Mouse (Mus musculus): ENCODE measurements around the gene Fgfr2. TPM values are rescaled to one million over a fixed set of nuclear protein-coding genes. Genes with fewer than 3 reads are reported as not detected.
A peak's percentile ranks its signal among the peaks of the same experiment; 100 is the strongest.

The Fgfr2 gene
- total RNA-seq, 2 experiments from 2014 or later, result 44.0 to 52.8 TPM

DNA sequence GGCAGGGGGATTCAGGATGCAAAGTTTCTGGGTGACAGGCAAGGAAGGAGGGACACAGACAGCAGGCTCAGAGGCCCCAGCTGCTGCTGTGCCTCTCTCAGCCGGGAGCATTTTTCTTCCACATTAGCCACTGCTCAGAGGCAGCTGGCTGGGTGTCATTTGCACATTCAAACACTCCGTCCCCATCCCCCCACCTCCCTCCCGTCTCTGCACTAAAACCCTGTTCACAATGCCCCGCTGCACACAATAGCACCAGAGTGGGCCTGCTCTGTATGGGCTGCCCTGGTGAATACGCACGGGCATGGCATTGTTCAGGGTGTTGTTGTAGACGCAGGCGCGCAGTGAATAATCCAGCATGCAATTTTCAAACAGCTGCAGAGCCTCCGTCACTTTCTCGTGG lies 875.6 kb downstream of the Fgfr2 start:
- DNase-seq (ENCODE audit: low spot score in 2 of 2), result peak in 1 of 2 experiments; percentile 37

DNA sequence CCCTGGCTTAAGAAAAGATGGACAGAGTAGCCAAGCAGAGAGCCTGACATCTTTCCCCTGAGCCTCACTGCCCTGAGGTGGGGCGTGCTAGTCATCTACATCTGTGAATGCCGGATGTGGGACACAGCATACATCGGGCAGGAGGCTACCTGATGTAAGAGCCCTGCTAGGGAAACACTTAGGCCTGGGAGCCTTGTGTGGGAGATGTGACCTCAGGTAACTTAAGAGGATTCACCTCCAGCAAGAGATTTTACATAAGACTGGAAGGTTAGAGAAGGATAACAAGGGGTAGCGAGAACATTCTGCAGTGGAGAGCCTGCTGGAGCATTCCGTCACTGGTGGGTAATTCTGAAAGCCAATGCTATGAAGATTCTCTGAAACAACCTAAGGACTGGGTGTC lies 876.1 kb downstream of the Fgfr2 start:
- no peak for DNase-seq (ENCODE audit: low spot score in 2 of 2)

DNA sequence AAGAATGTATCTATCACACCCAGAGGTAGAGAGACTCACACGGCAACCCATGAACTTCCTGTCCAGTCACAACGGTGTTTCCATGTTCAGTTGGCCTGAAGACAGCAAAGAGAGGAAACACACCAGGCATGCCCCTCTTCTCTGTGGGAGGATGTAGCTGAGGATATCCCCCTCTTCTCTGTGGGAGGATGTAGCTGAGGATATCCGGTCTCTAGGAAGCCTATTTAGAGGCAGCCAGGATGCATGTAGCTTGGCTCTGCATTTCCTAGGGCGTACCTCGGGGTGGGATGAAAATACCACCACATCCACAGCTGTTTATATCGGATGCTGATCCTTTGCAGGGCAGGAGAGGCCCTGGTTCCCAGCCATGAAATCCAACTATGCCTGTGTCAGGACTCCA lies 877.4 kb downstream of the Fgfr2 start:
- DNase-seq (ENCODE audit: low spot score in 2 of 2), result no peak

DNA sequence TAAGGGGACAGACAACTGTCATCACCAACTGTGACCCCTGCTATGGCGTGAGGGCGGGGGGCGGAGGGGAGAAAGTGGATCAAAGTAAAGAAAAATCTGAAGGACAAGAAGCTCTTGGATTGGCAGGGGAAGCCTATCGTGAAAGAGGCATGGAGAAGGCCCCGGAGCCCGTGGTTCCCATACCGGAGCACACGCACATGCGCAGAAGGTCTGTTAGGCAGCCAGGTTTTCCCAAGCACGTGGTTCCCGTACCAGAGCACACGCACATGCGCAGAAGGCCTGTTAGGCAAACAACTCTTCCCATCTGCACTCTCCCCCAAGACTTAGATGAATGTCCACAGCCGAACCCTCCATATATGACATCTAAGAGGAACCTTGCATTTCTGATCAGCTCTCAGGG lies 878.5 kb downstream of the Fgfr2 start:
- DNase-seq (ENCODE audit: low spot score in 2 of 2), result no peak

DNA sequence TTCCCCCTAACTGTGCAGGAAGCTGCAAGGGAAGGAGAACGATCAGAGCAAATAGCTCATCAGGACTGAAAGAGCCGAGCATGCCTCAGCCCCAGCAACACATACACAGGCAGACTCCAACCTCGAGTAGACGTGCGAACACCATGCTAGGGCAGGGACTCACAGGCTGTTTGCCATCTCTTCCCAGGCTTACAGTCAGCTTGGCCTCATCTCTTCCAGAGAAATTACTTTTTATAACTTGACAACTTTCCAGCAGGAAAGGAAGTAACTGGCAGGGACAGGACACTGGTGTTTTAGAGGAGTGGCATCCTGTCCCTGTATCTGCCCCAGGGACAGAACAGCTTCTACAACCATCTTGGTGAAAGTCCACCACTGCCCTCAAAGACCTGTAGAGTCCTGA lies 879.9 kb downstream of the Fgfr2 start:
- DNase-seq (ENCODE audit: low spot score in 2 of 2), result no peak

DNA sequence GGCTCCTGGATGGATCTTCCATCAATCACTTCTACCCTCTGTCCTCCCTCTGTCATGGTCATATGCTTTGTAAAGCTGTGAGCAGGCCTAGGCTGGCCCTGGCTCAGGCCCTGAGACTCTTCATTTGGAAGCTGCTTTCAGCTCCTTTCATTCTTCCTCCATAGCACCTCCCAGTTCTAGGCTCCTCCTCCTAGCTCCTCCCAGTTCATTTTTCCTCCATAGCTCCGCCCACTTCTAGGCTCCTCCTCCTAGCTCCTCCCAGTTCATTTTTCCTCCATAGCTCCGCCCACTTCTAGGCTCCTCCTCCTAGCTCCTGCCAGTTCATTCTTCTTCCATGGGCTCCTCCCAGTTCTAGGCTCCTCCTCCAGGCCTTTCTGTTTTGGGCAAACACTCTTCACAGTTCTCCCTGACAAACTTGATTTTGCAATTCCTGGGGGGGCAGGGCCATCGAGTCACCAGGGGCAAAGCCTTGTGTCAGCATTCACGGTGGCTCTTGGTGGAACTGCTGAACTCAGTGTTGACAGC lies 880.5 kb downstream of the Fgfr2 start:
- DNase-seq (ENCODE audit: low spot score in 2 of 2), result no peak

DNA sequence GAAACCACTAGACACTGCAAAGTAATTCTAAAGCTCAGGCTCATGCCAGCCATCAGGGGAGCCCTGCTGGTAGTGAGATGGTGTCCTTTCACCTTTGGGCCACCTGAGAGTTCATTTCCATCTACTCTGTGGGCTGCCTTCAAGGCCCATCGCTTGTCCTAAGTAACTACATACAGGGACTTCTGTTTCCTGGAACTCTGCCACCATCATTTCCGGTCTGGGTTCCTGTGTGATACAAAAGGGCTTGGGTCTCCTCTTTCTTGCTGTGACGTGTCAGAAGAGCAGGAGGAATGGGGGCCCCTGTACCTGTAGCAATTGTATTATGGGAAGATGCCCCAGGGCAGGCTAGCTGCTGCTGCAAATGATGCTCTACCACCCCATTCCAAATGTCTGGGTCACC lies 884.2 kb downstream of the Fgfr2 start:
- no peak for DNase-seq (ENCODE audit: low spot score in 2 of 2)

DNA sequence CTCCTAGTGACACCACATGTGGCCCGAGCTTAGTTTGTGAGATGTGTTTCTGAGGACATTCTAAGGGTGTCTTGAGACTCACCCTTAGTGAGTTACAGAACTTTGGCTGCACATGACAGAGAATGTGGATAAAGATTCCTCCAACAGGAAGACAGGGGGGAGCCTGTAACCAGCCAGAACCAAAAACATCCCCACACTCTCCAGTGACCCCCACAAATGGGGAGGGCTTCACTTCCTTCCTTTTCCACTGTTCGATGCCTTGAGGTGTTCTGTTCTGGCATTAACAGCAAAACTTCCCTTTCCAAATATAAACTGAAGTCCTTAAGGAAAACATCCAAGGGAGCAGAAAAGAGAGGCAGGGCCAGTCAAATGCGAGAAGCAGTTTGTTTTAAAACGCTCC lies 886.0 kb downstream of the Fgfr2 start:
- no peak for DNase-seq (ENCODE audit: low spot score in 2 of 2)

DNA sequence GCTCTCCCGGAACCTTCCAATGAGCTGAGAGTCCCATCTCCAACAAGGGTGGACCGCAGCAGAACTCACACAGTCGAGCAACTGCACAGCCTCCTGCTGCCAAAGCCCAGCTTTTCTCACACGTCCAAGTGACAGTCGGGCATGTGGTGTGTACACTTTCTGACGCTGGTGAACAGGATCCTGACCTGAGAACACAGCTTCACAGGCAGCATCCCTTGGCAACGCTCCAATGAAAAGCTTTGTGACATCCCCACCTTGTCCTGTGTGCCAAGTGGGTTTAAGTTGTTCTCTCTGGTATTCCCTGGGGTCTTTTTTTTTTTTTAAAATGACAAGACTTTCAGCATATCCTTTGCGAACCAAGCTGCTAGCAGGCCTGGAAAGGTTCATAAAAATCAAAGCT lies 886.4 kb downstream of the Fgfr2 start:
- DNase-seq (ENCODE audit: low spot score in 2 of 2), result no peak

DNA sequence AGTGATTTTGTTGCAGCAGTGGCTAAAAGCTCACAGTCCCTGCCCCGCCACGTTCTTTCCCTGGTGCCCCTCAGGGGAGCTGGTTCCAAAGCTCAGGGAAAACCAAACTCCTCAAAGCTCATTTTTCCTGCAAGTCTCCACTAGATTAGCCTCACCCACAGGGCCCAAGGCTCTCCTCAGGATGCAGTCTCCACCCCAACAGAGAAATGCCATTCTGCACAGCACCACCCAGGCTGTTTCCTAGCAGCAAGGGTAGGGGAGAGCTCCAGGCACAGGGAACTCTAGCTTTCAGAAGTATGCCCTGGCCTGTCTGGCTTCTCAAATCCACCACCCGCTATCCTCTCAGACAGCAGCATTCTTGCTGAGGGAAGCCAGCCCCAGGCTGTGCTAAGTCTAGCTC lies 888.9 kb downstream of the Fgfr2 start:
- DNase-seq (ENCODE audit: low spot score in 2 of 2), result no peak

DNA sequence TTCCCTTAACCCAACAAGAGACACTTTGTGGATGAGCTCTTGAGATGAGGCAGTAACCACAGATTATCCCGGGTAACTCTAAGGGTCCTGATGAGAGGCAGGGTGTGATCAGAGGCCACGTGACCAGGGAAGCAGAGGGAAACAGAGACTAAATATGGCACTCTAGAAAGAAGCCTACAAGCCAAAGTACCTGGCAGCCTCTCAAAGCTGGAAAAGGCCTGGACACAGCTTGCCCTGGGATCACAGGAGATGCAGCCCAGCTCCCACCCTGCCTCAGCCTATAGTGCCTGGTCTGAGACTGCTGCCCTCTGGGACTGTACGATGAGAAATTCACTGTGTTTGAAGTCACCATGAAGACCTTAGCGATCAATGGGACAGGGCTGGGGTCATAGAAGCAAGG lies 889.4 kb downstream of the Fgfr2 start:
- DNase-seq (ENCODE audit: low spot score in 2 of 2), result no peak

DNA sequence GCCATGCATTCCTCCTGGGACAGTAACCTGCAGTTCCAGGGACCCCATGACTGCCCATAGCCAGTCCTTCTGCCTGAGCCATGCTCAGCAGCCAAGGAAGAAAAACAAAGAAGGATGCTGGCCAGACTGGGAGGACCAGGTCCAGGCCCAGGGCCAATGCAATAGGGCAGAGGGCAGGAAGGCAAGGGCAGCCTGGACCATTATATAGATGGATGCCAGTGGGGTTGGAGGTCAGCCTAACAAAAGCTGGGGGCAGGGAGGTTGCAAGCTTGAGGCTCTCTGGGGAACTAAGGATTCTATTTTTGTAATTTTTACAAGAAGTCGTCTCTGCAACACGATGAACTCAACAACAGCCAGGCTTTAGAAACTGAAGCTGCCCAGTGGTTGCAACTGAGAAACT lies 890.2 kb downstream of the Fgfr2 start:
- no peak for DNase-seq (ENCODE audit: low spot score in 2 of 2)

DNA sequence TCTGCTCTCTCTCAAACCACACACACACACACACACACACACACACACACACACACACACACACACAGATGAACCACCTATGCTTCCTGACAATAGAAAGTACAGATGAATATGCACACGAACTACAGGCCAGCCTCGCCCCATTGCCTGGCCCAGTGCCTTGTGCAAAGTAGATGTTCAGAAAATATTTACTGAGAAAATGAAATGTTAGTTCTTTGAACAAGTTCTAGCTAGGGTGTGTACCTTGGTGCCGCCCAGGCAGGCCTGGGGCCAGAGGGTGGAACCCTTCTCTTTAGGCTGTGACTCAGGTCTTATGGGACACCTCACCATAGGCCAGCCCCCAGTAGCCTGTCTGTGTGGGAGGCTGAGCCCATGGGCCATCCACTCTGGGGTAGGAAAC lies 891.7 kb downstream of the Fgfr2 start:
- DNase-seq (ENCODE audit: low spot score in 2 of 2), result no peak

DNA sequence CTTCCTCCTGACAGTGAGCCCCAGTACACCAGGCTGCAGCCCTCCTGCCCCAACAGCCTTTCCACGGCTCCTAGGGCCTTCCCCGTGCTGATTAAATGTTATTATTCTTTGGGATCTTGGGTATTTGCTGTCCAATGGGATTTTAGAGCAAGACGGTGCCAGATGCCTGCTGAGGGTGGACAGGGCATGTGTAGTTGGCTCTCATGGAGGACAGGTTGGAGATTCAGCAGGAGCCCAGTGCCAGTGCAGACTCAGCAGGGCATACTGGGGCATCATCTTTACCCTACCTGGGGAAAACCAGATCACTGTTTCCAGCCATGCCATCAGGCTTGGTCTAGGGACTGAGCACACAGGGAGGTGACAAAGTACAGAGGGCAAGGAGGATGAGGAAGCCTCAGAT lies 892.2 kb downstream of the Fgfr2 start:
- DNase-seq (ENCODE audit: low spot score in 2 of 2), result no peak

DNA sequence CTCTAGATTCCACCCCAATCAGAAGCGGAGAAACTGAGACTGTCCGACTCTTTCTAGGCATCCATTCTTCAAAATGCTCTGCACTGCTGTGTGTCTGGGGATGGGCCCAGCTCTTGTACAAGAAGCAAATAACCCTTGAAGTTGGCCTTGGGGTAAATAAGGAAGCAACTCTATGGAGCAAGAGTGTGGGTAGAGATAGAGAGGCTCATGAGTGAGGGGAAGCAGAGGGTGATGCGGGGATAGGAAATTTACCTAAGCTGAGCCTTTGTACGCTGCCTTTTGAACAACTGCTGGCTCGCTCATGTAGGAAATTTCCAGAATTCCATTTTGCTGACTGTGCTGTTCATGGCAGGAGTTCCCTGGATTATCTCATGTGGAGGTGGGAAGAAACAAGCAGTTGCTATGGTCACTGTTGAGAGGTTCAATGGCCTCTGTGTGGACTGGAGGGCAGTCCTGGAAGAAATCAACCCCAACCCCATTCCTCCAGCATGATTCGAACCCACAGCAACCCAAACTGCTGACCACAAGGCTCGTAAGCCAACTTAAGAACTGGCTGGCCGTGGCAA lies 896.0 kb downstream of the Fgfr2 start:
- DNase-seq (ENCODE audit: low spot score in 2 of 2), result no peak

DNA sequence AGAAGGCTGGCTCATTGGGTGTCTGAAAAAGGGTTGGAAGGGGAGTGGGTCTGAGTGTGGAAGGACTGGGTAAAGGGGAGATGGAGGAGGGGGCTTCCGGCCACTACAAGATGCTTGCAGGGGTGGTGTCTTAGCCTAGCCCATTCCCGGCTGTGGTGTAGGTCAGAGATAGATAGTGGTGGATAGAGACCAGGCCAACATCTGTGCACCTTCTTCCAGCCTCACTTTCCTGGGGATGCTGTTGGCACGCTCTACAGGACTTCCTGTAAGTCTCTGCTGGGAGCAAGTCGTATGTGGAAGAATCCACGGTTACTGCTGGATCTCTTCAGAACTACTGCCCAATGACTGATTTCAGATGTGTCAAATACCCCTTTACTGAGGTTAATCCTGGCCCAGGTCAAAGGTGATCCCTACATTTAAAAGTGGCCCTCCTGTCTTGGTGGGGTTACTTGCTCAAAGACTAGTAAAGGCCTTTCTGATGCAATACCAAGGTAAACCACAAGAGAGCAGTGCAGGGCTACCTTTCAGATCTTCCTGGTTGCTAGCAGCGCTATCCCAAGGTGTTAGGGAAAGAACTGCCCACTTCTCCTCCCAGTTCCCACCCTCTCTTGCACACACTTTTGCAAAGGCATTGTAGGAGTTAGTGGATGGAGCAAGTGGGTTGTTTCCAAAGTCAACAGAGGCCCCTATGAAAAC lies 896.6 kb downstream of the Fgfr2 start:
- peak; percentile 86 to 95 for DNase-seq (ENCODE audit: low spot score in 2 of 2)

DNA sequence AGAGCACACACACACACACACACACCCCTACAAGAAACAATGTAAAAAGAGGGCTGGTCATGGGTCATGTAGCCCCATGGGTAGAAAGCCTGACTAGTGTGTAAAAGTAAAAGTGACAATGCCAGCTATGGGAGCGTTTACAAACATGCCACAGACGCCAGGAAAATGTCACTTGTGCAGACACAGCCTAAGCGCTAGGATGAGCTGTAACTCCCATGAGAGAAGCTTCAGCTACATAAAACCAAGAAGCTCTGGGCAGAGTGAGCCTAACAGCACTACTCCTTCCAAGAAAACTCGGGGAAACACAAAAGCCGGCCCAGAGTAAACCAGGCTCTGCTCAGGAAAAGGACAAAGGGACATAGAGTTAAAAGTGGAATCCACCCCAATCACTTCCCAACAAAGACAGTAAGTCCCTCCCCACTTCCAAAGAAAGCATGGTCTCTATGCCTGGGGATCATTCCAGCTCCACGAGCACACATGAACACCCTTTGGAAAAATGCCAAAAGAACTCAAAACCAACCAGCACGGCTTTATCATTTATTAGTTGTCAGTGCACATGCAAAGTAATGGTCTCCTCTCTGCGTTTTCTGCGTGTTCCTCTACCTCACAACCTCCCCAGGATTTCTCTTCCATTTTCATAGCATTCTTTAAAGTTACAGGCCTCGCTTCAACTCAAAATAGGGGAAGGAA lies 899.6 kb downstream of the Fgfr2 start:
- DNase-seq (ENCODE audit: low spot score in 2 of 2), result no peak

DNA sequence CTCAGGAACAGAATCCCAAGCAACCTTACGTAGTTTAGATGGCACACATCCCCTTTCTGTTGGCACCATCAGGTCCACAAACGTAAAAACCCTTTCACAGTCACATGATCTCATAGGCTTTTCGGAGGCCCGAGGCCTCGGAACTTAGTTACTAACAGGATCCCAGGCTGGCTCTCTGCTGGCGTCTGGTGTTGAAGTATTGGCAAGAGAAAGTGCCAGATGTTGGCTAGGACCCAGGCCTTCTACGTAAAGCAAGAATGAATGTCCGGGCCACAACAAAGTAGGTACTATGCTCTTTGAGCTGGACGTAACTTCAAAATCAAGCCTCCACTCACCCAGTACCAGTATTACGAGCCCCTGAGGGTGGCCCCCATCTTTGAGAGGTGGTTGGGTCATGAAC lies 909.1 kb downstream of the Fgfr2 start:
- no peak for DNase-seq (ENCODE audit: low spot score in 2 of 2)

DNA sequence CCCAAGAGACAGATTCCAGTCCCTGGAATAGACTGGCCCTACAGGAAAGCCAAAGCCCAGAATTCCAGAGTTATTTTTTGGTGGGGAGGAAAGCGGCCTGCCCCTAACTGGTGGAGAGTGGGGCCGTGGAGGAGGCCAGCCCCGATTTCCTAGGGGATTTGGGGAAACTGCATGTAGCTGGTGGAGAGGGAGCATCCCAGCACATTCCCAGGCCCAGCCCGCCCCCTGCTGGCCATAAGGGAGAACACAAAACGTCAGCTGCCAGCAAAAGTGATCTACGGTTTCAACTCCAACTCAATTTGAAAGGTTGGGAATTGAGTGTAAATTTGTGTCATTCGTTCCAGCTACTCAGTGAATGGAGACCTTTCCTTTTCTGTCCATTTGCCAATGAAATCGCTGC lies 909.7 kb downstream of the Fgfr2 start:
- DNase-seq (ENCODE audit: low spot score in 2 of 2), result peak; percentile 83

DNA sequence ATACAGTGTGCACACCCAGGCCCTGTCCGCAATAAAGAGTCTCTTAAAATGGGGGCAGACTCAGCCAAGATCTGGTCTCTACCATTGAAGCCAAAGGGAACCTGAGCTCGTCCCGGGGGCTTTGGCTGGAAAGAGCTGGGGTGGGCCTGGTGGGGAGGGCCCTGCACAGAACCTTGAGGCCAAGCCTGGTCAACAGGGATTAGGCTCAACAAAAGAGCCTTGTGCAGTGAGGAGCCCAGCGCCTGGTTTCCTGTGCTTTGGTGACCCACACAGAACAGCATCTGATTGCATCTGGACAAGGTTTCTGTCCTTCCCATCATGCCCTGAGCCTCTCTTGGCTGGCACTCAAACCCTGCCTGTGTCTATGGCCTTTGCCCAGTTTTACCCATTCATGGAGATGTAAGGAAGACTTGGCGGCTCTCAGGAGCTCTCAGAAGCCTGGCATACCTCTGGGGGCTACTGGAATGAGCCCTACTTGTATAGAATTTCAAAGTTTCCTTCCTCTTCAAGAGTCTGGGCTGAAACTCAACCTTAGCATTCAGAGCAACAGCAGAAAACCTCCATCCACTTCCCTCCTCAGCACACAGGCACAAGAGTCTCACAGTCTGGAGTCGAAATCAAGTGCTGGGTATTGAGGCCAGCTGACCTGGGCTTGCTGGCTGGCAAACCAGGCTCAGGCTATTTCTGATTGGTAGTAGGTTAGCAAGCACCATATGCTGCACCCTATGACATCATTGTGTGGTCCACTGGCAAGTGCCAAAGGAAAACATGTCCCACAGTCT lies 911.0 kb downstream of the Fgfr2 start:
- DNase-seq (ENCODE audit: low spot score in 2 of 2), result no peak

DNA sequence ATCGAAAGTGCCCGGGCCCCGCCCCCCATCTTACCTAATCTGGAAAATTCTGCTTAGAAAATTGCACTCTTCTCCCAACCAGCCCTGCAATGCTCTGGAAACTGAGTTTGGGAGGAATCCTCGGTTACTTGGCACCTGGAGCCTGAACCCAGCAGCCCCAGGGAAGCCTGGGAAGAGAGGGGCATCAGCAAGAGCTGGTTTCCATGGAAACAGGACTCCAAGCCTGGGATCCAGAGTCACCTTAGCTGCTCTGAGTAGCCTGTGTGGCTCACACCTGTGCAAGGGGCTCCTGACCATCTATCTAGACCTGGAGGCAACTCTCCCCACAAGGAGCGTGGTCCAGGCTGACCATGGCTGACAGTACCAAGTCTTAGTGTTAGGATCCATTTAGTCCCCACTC lies 912.5 kb downstream of the Fgfr2 start:
- no peak for DNase-seq (ENCODE audit: low spot score in 2 of 2)

All from left cerebral cortex, adult 18-20 months (tissue).